Mouse (Mus musculus): ENCODE data around the gene Srd5a3. TPM values are rescaled to one million over a fixed set of nuclear protein-coding genes. Genes with fewer than 3 reads are reported as not detected.

Gene Srd5a3
- total RNA-seq, 2 experiments from 2014 or later, result 3.0 to 3.5 TPM

DNA sequence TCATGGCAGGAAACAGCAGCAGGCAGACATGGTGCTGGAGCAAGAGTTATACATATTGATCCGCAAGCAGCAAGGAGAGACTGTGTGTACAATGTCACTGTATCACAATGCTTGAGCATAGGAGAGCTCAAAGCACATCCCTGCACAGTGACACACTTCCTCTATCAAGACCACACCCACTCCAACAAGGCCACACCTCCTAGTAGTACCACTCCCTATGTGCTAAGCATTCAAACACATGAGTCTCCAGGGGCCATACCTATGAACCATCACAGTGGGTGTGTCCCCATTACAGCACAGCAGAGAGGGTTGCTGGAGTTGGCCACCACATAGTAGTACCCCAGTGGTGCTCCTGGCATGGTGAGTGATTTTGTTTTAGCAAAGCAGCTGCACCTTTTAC, 6.3 kb downstream of the Srd5a3 start:
- DNase-seq, result no peak
- intact Hi-C loops (cut with DNase I), result loop anchor here (10.0 kb wide), 1 partner anchor 268 kb away; no protein-coding TSS in a partner anchor

DNA sequence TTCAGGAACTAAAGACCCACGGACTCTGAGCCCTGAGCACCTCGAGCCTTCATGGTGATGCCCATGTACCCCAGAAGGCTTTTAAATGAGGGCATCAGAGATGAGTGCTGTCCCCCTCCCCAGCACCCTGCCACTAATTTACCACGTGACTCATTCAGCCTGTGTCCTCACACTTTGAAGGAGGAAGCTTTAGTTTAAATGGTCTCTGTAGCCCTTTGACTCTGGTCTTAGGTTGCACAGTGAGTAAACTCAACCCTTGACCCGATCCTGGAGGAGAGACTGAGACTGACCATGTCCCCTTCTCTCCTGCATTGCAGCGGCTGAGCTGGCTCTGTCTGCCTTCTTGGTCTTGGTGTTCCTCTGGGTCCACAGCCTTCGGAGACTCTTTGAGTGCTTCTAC, 9.4 kb downstream of the Srd5a3 start:
- intact Hi-C loops (cut with DNase I), result loop anchor here (10.0 kb wide), 1 partner anchor 265 kb away; no protein-coding TSS in a partner anchor
- no peak for DNase-seq

DNA sequence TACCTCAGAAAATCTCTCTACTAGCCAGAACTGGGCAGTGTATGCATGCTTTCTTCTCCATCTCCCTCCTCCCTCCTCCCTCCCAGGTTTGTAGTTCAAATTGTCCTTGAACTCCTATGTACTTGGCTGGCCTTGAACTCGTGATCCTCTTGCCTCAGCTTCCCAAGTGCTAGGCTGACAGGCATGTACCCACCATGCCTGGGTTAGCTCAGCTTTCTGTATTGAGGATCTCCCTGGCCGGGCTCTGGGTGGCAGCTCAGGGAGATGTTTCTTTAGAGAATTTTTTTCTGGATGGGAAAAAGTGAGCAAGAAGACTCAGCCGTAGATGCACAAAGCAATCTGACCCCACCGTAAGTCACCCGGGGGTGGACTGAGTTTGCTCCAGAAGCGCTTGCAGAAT, 12.9 kb downstream of the Srd5a3 start:
- no peak for DNase-seq
- intact Hi-C loops (cut with DNase I), result no loop called here

DNA sequence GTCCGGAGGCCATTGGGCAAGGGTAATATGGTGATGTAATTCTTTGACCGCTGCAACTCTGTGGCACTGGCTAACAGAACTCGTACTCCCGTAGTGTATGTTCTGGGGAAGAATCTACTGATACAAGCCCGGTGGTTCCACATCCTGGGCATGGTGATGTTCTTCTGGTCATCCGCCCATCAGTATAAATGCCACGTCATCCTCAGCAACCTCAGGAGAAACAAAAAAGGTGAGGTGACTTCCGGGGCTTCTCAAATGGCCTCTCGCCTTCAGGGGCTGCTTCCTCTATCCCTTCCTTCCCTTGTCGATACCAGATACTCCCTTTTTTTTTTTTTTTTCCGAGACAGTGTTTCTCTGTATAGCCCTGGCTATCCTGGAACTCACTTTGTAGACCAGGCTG, 13.4 kb downstream of the Srd5a3 start:
- intact Hi-C loops (cut with DNase I), result no loop called here
- DNase-seq, result no peak

DNA sequence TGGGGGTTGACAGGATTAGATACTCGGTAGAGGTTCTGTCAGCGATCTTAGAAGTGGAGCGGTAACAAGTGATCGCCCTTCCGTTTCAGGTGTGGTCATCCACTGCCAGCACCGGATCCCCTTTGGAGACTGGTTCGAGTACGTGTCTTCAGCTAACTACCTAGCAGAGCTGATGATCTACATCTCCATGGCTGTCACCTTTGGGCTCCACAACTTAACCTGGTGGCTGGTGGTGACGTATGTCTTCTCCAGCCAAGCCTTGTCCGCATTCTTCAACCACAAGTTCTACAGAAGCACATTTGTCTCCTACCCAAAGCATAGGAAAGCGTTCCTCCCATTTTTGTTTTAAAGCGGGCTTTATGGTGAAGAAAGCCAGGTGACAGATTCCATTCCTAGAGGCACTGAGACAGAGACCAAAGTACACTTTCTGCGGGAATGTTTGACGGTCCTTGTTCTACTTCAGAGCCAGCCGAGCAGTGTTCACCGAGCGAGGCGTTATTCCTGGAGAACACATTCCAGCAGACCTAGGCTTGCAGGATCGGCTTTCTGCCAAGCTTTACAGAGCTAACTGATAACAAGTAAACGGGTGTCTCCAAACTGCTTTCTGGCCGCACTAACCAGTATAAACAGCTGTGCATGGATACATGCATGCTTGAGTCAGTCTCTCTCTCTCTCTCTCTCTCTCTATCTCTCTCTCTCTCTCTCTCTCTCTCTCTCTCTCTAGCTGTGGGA, 14.5 kb downstream of the Srd5a3 start:
- no peak for DNase-seq
- intact Hi-C loops (cut with DNase I), result loop anchor here (5.0 kb wide), 1 partner anchor 933 kb away; no protein-coding TSS in a partner anchor

DNA sequence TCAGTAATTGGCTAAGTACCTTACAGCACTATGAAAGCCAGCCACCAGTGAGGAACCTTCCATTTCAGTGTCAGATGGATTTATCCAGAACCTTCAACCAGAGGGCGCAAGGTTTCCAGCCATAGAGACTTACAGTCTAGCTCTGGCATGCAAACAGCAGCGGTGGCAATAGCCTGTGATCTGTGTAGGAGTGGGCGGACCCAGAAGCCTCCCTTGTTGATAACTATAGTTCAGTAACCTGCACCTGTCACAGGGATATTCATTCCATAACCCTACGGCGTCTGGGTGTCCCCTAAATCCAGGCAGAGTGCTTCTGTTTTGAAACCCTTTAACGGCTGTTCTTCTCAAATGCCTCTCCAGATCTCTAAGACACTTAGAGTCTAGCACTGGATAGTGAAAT, 19.5 kb downstream of the Srd5a3 start:
- no peak for DNase-seq
- intact Hi-C loops (cut with DNase I), result loop anchor here (5.0 kb wide), 1 partner anchor 928 kb away; no protein-coding TSS in a partner anchor

DNA sequence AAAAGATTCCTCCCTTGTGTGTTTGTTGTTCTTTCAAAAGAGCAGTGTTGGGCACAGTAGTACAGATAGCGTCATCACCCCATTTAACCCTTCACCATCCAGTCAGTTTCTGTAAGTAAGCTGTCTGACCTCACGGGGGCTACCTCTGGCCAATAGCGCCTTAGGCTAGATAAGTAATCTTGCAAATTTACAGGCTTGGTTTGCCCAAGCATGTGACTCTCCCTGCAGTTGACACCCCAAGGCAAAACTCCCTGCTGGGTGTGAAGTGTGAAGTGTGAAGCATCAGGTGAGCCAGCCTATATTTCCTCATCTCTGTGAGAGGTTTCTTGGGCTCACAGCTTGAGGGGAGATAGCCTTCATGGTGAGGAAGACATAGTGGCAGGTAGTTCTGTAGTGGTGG, 20.0 kb downstream of the Srd5a3 start:
- intact Hi-C loops (cut with DNase I), result no loop called here
- DNase-seq, result no peak

DNA sequence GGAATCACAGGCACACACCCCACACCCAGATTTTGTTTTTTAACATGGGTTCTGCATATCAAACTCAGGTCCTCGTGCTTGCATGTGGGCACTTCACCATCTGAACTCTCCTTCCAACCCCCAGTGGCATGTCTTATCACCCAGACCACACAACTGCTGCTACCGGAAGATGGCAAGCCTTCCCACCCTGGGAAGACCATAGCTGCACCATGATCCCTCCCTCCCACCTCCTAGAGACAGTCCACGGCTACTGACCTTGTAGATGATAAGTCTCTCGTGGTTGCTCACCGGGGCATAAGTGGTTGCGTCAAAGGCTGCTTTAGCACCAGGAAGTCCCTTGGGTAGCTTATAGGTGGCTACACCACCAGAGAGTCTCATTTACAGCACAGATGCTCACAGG, 21.4 kb downstream of the Srd5a3 start:
- DNase-seq, result no peak
- intact Hi-C loops (cut with DNase I), result no loop called here

DNA sequence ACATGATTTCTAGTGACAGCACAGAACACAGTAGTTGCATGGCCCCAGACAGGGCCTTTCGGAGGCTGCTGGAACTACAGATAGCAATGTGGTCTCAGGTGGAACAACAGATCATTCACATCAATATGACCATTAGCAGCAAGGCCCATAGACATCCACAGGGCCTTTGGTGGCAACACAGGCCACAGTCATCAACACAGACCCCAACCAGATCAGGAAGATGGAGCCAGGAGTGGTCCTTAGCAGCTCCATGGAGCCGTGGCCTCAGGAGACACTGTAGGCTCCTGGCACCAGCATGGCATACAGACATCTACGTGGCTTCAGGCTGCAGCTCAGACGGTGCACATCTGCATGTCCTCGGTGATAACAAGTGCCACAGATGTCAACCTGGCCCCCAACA, 22.9 kb downstream of the Srd5a3 start:
- intact Hi-C loops (cut with DNase I), result no loop called here
- DNase-seq, result no peak

DNA sequence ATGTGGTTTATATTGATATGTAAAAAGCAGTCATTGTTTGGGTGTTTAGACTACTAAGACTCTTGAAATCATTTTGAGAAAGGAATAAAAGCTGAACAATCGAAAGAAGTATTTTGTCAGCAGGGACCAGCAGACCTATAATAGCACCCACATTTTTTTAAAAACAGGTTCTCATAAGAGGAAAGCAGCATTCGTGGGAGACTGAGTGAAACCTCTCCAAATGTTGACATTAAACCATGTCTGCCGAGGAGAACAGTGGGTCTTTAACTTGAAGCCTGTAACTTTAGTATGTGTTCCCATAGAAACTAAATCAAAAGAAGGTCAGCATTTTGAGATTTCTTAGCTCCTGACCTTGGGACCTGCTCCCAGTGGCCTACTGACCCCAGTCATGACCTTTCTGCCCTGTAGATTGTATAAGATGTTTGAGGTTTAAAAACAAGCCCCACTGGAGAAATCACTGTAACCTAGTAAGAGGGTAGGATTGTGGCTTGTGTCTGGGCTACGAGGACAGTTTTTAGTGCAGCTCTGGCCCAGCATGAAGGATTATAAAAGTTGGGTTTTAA, 23.8 kb downstream of the Srd5a3 start:
- no peak for DNase-seq
- intact Hi-C loops (cut with DNase I), result no loop called here

DNA sequence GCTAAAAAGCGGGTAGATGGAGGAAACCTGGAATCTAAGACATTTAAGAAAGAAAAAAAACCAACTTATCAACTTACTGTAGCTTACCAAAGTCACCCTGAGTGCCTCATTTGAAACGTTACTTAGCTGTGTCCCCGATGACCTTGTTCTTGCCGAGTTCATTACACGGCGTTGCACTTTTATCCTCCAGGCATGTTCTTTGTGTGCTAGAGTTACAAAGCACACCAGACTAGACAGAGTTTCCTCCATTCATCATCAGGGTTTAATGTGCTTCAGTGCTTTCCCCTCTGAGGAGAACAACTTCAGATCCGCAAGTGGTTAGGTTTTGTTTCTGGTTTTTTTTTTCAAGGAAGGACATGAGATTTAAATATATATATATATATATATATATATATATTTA, 24.8 kb downstream of the Srd5a3 start:
- intact Hi-C loops (cut with DNase I), result no loop called here
- DNase-seq, result no peak

DNA sequence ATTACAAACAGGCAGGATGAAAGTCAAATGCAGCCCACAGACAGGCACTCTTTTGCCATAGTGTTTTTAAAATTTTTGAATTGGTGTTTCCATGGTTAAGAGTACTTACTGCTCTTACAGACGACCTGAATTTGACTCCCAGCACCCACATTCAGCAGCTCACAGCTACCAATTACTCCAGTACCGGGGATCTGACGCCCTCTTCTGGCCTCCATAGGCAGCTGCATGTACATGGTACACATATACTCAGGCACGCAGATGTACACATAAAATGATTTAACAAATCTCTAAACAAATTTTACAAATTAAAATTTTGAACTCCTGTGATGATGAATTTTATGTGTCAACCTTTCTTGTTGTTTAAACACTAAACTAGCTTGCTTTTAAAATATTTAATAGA, 30.5 kb downstream of the Srd5a3 start:
- DNase-seq, result no peak
- intact Hi-C loops (cut with DNase I), result no loop called here

DNA sequence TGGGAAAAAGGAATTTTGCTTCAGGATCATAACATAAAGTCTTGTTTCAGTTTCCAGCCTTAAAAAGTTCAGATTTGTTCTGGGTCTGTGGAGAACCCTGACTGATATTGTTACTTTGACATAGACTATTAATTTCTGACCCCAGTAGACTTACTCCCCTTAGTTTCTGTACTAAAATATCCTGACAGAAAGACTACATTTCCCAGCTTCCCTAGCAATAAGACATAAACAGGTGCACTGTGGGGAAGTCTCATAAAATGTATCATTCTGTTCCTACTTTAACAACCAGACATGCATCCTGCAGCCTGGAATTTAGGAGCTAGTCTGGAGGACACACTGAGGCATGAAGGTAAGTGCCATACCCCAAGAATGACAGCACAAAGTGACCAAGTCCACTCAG, 31.0 kb downstream of the Srd5a3 start:
- intact Hi-C loops (cut with DNase I), result no loop called here
- no peak for DNase-seq

DNA sequence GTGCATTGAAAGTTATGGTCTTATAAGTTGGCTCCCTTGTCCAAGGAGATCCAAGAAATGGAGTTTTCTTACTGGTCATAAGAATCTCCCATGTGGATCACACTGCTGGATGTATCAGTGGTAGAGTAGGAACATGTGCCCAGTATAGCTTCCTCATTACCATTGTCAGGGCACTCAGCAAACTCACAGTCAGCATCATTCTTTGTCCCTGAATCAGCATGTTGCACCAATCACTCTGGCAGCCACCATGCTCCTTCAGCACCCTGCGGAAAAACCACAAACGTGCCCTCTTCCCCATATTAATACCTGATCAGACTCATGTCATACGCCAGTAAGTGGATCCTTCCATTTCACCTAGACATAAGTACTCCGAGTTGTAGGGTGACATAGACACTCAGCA, 35.0 kb downstream of the Srd5a3 start:
- DNase-seq, result no peak
- intact Hi-C loops (cut with DNase I), result no loop called here

DNA sequence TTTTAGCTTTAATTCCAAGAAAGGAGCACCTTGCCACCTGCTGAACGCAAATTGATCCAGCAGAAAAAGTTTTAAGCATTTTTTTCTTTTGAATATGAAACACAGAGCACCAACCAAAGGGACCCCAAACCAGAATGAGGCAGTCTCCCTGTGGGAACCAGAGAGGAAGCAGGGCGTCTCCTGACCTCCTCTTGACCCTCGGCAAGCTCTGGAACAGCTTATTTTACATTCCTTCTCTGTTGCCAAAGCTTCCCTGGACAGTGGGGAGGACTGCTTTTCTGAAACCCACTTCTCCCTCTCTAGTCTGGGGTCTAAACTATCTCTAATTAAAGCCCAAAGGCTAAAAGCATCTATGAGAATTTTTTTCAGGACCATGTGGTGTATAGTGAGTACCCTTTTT, 36.3 kb downstream of the Srd5a3 start:
- intact Hi-C loops (cut with DNase I), result no loop called here

DNA sequence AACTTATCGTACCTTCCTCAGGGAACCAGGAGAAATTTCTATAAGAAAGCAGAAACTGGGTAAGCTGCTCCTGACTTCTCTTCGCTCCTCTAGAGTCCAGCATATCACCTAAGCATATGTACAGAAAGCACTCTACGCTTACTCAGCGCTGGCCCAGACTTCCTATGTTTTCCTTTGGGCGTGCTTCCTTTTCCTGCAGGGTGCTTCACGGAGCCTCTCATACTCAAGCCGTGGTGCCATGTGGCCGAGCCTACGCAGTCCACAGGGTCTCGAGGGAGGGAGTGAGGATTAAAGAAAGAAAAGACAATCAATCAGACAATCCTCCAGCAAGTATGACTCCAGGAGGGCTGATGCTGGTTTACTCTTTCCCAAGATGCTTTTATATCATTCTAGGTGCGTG, 36.8 kb downstream of the Srd5a3 start:
- no peak for DNase-seq
- intact Hi-C loops (cut with DNase I), result no loop called here

More for the DNA sequence above, 36.3 kb downstream of the Srd5a3 start:
- DNase-seq, result no peak

DNA sequence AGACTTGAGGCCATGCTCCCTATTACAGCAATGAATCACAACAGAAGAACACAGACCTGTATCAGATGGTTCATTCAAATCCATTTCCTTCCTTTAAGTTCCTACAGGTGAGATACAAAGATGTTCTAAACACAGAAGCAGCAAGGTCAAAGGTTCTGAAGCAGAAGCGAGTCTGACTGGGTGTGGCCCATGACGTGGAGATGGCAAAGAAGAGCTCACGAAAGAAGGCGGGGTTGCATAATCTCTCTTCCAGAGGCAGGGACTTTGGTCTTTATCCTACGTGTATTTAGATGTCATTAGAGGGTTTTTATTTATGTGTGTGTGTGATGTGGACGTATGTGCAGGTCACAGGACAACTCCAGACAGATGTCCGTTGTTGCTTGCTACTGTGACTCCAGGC, 37.6 kb downstream of the Srd5a3 start:
- intact Hi-C loops (cut with DNase I), result no loop called here
- DNase-seq, result no peak

DNA sequence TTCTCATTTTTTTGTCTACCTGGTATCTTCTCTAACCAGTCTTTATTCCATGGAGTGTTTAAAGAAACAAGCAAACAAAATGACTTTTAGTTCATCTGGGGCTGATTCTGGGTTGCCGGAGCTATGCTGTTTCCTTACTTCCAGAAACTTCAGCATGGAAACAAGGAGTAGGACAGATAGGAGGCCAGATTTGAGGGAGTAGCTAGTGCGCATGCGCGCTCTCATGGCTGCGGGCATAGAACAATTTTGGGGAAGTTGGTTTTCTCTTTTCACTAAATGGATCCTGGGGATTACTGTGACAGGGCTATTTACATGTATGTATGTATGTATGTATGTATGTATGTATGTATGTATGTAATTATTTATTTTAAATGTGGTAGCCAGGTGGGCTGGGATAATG, 39.1 kb downstream of the Srd5a3 start:
- no peak for DNase-seq
- intact Hi-C loops (cut with DNase I), result no loop called here

DNA sequence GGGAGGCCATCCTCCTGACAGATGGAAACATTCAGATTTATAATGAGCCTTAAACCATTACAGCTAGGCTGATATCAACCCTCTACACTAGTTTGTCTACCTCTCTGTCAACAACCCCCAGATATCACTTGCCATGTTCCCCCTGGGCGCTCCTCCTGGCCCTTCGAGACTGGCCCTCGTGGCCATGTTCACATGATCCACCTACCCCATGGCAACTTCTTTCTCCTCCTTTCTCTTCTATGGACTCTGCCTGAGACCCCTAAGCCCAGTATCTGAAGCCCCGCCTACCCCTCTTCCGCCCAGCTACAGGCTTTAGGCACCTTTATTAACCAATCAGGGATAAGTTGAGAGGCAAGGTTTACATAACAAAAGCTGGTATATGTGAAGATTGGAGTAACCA, 39.7 kb downstream of the Srd5a3 start:
- no peak for DNase-seq
- intact Hi-C loops (cut with DNase I), result loop anchor here (5.0 kb wide), 1 partner anchor 37 kb away; the partner anchor contains the start of gene Srd5a3

DNA sequence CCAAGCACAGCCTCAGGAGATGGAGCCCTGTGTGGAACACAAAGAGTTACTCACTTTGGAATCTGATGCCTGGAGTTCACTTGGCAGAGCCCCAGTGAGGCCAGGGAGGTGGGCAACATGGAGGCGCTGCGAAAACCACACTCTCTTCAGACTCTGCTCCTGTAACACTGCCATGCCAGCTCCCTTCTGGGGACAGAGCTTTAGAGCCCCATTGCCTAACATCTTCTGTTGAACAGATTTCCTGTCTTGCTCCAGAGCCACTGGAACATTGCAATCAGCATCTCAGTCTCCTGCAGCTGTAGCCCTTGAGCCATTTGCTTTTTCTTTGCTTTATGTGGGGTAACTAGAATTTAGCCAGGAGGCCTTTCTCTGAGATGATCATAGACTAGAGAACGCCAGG, 42.3 kb downstream of the Srd5a3 start:
- intact Hi-C loops (cut with DNase I), result loop anchor here (5.0 kb wide), 1 partner anchor 40 kb away; the partner anchor contains the start of gene Srd5a3
- no peak for DNase-seq

DNA sequence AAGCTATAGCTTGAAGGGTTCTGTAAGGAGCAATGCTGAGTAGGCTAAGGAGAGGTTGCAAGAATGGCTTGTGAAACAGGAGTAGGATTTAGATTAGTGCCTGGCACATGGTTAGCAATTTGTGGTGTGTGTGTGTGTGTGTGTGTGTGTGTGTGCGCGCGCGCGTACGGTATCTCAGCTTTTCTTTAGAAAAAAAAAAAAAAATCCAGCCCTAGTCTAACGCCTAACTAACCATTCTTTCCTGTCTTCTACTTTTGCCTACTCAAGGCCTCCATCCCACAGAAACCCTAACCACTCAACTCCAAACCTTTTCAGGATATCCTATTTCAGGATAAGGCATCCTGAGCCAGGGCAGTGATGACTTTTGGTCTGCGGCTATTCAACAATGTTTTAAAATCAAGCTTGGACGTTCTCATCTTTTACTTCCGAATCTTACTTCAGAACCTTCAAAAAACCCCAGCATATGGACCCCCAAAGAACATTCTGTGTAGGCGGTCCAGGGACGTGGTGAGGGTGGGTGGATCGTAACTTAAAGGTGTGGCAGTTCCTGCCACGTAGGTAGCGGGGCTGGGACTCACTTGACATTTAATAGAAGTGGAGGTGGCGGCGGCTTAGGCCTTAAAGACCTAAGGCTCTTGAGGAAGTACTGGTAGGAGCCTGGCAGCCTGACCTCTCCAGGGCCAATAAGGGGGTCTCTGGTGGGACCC, 43.1 kb downstream of the Srd5a3 start:
- DNase-seq, result no peak
- intact Hi-C loops (cut with DNase I), result loop anchor here (5.0 kb wide), 1 partner anchor 41 kb away; the partner anchor contains the start of gene Srd5a3
